Mouse (Mus musculus): ENCODE measurements at regions not wholly inside any gene's neighbourhood (a gene's known extent, or its start where the extent isn't known, plus 50 kb on each side); places are given as distances from the start of the nearest gene placed in this dataset.

DNA sequence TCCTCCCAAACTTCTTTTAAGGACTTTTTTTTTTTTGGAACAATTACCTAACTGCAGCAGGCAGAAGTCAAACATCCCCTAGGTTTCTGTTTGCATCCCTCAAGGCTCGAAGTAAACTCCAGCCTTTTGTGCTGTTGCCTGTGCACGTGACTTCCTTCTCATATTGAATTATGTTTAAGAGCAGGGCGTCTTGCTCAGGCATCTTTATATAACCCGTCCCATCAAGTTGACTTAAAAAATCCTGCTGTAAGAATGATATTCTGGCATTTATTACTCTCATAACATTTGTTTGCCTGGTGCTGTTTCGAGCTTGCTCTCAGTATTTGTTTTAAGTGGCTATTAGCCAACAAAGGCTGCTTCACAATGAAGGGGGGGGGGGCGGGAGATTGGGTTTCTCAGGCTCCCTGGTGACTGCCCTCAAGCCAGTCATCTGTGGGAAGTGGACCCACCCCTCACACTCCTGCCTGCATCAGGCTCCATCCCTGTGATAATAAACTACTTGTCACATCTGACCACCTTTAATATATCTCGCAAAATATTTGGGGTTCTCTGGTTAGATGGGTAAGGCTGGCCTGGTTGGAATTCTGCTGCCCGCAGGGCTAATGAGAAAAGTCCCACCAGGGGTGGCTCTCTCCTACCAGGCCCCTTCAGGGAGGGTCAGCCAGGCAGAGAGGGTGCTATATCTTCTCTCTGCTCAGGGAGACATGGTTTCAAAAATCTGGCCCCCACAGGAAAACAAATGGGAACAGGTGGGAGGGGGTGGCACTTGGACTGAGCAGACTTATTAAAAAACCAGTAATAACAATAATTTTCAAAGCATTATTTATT is 277.1 kb upstream of the Atp5g3 start:
- no peak for ATAC-seq (ENCODE audit: low TSS enrichment)

- no peak for ATAC-seq (ENCODE audit: low TSS enrichment)
Measured at GRCm38 (mm10) chr2:74178106-74178505, 267.0 kb upstream of the Atp5g3 start.

DNA sequence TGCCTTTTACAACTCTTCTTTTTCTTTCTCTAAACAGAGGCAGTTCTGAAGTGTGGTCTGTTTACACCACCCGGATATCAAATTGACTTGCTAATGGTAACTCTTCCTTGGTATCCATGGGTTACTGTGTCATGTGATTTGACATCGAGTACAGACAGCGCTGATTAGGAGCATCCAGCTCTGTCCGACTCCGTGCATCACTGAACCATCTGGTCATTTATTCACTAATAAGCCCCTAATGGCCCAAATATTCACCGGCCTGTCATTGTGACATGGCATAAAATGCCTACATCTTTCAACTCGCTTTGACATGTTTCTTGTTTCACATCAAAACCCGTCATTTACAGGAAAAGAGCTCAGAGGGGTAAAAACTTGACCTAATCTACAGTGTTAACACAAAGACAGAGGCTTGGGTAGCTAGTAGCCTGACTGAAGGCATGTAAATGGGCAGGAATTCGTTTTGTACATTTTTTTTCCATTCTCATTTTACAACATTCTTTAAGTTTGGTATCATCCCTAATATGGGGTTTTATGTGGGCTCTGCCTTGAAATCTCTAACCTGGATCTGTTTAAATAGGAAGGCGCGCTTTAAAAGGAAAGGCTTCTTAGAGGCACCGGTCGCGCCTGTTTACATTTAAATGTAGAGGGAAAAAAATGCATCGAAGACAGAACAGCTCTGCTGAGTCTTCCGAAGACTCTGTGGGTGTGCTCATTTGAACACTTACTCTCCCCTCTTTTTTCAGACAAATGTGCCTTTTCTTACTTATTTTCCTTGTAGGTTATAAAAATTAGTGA is 257.8 kb upstream of the Atp5g3 start:
- no peak for ATAC-seq (ENCODE audit: low TSS enrichment)

DNA sequence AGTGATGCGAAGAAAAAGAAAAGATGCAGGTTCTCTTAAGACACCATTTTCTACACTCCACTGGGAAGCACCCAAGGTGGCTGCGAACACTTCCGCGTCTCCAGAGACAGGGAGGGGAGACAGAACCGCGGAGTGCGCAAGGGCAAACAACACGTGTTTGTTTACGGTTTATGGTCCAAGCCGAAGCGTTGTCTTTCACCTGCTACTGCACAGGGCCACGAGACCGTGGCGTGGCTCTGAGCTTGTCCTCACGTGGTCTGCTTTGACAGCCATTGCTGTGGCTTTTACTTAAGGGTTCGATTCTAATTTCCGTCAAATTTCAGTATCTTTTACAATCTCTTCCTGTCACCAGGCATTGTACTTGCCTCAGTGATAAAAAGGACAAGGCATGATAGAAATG is 257.2 kb upstream of the Atp5g3 start:
- no peak for ATAC-seq (ENCODE audit: low TSS enrichment)

DNA sequence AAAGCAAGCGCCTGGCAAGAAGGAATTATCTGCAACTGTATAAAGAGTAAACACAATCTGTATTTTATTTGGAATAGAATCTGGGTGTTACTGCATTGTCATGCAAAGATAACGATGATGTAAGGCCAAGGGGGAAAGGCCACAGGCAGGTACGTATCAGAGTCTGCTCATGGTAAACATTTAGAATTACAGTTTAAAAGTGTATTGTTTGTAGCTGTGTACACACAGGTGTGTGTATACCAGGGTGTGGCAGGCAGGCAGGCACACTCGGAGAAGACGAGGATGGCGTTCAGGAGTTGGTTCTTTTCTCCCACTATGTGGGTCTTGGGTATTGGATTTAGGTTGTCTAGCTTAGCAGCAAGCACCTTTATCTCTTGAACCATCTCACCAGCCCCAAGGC is 242.9 kb upstream of the Atp5g3 start:
- no peak for ATAC-seq (ENCODE audit: low TSS enrichment)

DNA sequence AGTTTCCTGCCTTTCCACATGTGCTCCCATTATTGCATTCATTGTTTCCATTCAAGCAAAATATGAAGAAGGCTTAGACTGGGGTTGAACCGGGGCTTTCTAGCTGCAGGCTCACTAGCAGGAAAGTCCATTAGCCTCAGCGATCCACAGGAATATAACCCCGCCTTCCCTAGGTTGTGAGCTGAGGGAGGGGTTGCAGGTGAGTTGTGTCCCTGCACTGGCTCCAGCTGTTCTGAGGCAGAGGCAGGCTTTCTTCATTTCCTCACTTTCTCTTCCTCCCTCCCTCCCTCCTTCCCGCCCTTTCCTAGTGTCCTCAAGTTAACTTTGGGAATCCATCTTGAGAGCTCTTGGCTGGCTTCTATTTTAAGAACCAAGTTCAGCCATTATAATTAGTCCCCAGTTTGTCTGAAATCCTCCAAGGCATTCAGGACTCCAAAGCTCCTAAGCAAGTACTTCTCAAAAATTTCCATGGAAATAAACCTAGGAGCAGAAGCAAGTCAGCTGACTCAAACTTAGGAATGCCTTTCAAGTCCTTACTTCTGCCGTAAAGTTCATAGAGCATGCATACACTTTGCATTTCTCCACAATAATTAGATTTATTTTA is 242.2 kb upstream of the Atp5g3 start:
- peak; percentile 83 for ATAC-seq (ENCODE audit: low TSS enrichment)

DNA sequence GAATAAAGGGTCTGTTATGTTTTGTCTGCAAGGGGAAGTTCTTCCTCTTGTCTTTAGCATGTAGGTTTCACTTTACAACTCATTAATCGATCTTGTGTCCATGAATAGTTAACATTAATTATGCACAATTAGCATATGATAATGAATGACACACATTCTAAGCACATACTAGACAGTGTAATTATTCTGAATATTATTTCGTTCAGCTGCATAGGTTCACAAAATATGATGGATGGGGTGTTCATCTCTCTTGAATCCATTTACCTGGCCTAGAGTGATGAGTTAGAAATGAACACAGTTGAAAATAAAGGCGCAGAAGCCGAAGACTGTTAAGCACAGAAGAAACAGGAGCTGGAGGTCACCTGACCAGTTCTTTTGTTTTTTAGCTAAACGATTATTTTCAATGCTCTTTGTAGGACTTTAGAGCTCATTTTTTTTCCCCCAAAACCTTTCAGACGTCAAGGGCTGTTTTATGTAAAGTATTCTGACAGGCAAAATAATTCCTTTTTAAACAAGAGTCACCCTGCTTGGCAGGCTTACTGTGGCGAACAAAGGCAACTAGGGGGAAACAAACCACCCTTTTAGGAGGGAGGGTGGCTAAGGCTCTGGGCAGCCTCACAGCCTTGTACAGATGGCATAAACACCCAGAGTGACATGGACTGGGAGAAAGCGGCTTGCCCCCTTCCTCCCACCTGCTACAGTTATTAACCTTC is 241.6 kb upstream of the Atp5g3 start:
- peak; percentile 28 for ATAC-seq (ENCODE audit: low TSS enrichment)

GRCm38 (mm10) chr2:74147193-74147592 is 236.1 kb upstream of the Atp5g3 start:
- ATAC-seq (ENCODE audit: low TSS enrichment): peak; percentile 80

- peak; percentile 84 for ATAC-seq (ENCODE audit: low TSS enrichment)
Measured at GRCm38 (mm10) chr2:74136624-74137003, 225.5 kb upstream of the Atp5g3 start.

- peak; percentile 51; the same call in 1 of the 2 replicates for ATAC-seq (ENCODE audit: low TSS enrichment)
Measured at GRCm38 (mm10) chr2:74135963-74136623, 225.0 kb upstream of the Atp5g3 start.

DNA sequence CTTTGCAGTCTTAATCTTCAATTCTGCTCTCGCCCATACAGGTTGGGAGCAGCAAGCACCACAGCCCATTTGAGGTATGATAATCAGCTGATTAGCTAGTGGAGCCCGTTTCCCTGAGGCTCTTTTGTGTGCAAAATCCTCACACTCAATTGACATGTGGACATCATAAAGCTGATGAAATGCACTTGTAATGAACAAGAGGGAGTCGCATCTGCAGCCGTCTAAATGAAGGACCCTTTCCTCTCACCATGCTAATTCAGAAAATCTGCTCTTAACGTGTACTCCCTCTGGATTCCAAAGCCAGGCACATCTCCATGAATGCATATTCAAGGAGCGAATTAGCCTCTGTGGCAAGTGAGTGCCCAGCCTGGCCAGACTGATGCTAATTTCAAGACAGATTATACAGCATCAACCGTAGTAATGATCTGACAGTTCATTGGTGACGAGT is 219.0 kb upstream of the Atp5g3 start:
- peak; percentile 25; the same call in 1 of the 2 replicates for ATAC-seq (ENCODE audit: low TSS enrichment)

DNA sequence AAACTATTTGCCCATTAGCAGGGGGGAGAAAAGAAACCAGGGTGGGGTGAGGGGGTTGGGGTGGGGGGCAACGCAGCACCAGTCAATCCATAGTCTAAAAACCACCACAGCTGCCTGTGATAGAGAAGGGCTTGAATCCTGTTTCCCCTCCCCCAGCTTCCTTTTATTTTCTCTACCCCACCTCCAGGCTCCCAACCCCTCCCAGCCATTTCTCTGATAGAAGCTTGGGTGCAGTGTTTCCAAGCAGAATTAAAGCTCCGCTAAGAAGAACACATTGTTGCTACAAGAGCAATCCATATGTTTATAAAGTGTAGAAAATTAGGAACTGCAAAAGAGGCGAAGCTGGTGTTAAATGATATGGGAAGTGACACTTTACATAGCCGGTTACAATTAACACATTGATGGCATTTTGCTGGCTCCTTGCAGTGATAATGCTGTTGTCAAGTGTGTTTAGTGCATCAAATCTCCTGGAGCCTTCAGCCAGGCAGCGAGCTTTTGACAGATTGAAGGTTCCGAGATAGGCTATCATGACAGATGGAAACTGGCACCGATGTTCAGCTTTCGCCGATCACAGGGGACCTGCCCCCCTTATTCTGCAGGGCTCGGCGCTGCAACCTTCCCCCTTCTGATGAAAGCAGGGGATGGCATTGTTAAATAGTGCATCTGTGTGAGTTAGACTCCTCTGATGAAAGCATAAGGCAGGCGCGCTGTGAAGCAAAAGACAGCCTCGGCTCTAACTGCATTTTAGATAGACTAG is 217.8 kb upstream of the Atp5g3 start:
- peak; percentile 75 for ATAC-seq (ENCODE audit: low TSS enrichment)

- no peak for ATAC-seq (ENCODE audit: low TSS enrichment)
Measured at GRCm38 (mm10) chr2:74127136-74127535, 216.0 kb upstream of the Atp5g3 start.

DNA sequence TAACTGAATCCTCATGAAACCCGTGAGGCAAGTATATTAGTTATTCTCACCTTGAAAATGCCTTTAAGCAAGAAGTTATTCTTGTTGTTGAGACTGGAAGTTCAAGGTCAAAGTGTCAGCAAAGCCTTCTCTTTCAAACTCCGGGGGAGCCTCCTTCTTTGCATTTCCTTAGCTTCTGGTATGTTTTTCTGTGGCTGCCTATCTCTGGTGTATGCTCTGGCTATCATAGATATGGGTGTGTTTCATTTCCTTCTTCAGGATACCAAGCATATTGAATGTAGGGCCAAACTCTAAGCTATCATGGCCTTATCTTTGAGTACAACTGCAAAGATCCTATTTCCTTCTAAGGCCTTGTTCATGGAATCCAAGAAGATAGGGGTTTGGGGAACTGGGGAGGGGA is 213.1 kb upstream of the Atp5g3 start:
- ATAC-seq (ENCODE audit: low TSS enrichment): no peak

- ATAC-seq (ENCODE audit: low TSS enrichment): no peak
Measured at GRCm38 (mm10) chr2:74123360-74124074, 212.4 kb upstream of the Atp5g3 start.

- no peak for ATAC-seq (ENCODE audit: low TSS enrichment)
Measured at GRCm38 (mm10) chr2:74122937-74123336, 211.8 kb upstream of the Atp5g3 start.

DNA sequence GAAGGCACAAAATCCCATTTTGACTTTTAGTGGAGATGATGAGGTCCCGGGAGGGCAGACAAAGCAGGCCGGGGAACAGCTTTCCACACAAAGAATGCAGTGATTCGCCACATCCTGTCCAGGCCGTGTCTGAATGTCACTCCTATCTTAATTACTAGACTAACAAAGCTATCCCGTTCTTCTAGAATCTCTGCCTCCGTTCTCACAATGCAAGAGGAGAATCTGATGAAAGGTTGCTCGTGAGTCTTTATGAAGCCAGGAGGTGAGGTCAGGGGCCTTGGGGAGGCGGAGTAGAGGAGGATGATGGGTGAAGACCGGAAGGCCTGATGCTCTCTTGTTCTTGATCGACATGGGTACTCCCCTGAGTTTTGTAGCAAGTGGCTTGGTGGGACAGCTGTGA is 208.9 kb upstream of the Atp5g3 start:
- ATAC-seq (ENCODE audit: low TSS enrichment): no peak

DNA sequence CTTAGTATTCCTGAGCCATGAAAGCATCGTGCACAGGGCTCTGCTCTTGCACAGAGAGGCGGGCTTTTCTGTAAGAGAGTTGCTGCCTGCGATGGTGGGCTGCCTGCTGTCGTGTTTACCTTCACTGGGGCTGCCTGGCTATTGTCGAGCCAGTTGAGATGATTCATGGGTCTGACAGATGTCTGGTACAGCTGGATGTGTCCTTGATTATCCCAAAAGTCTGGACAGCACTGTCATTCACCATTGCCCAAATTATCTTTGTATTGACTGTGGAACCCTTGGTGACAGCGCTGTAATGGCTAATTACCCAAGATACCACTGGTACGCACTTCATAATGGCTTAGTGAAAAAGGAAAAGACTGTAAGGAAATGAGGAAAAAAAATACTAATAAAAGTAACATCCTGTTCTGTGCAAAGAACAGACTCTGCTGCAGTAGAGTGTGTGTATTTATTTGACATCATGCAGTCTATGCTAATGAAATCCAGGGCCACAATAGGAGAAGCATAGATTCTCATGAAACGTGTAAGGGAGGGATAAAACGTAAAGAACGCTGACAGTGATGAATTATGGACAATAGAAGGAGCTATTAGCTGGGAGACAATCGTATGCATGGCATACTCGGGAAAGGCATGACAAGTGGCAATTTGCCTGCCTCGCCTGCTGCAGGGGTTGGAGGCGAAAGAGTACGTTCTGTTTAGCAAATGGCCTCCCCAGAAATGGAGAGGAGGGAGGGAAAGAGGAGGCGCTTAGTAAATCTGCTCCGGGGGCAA is 208.2 kb upstream of the Atp5g3 start:
- ATAC-seq (ENCODE audit: low TSS enrichment): no peak

- no peak for ATAC-seq (ENCODE audit: low TSS enrichment)
Measured at GRCm38 (mm10) chr2:74106472-74106871, 195.3 kb upstream of the Atp5g3 start.

Data from frontal cortex, adult (tissue).